Mouse (Mus musculus) E14TG2a.4 (cell line): Measurements from ENCODE around the gene Vsx2.

Experiments used
- CTCF ChIP-seq: conservative IDR thresholded peaks from 2 replicates; pipeline ENCODE4 v1.5.1; 2014; ENCODE audit warnings: low read length
- NANOG ChIP-seq: IDR thresholded peaks from 2 replicates; pipeline ENCODE4 v1.6.1; 2014; ENCODE audit warnings: borderline replicate concordance, low read length, mixed read lengths

DNA sequence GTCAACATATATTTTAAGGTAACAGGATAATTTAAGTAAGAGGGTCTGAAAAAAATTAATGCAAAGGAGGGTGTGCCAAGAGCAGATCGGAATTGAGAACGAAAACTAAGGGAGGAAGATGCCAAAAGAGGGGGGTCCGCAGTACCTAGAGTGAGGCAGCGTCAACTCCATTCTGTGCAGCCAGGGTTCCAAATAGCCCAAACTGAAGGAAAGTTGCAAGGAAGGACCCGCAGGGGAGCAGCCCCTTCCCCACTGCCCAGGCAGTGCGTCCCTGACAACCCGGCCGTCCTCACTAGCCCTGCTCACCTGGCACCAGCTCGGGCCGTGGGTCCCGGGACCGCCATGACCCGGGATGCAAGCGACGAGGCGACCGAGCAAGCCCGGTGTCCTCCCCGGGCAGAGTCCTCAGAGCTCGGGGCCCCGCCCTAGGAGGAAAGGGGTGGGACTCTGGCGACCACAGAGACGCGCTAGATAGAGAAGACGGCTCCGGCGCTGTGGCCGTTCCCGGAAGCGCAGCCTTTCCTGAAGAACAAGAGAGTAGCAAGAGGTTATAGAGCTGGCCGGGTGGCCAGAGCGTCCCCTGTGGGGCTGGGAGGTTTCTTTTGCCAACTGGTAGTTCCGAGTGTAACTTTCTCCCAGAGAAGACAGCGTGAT is 47.5 kb downstream of the Vsx2 start, which contains the start of gene Abcd4:
- TF ChIP-seq CTCF (no peak), NANOG (no peak)
